Mouse (Mus musculus) forebrain, embryonic 16.5 days (tissue): ENCODE data around the gene Ppp1r14d. TPM values are rescaled to one million over a fixed set of nuclear protein-coding genes. Genes with fewer than 3 reads are reported as not detected.

Source experiments
- ATAC-seq: fragments of 200-750 bp; cut with Nextera tagmentation; 2 replicates; pipeline ENCODE4 v1.8.0; 2017; ENCODE audit warnings: mild to moderate bottlenecking, moderate library complexity
- H3K27ac ChIP-seq: fragments of 300-500 bp; sonication (generic); 2 replicates; pipeline ENCODE4 v1.5.1; 2014; ENCODE audit warnings: low read length, control low read depth
- H3K27me3 ChIP-seq: fragments of 300-500 bp; sonication (generic); replicated peaks from 2 replicates; pipeline ENCODE4 v1.6.1; 2014; ENCODE audit warnings: low read length; ENCODE audit not compliant: control insufficient read depth, insufficient read depth
- H3K36me3 ChIP-seq: fragments of 300-500 bp; sonication (generic); 2 replicates; pipeline ENCODE4 v1.6.1; 2014; ENCODE audit not compliant: control insufficient read depth, insufficient read depth
- H3K4me1 ChIP-seq: fragments of 300-500 bp; sonication (generic); replicated peaks from 2 replicates; pipeline ENCODE4 v1.6.1; 2014; ENCODE audit warnings: low read length; ENCODE audit not compliant: control insufficient read depth, insufficient read depth
- H3K4me2 ChIP-seq: fragments of 300-500 bp; sonication (generic); 2 replicates; pipeline ENCODE4 v1.6.1; 2014; ENCODE audit warnings: mild to moderate bottlenecking, low read length, control low read depth
- H3K4me3 ChIP-seq: fragments of 300-500 bp; sonication (generic); replicated peaks from 2 replicates; pipeline ENCODE4 v1.5.1; 2014; ENCODE audit warnings: mild to moderate bottlenecking, low read length, control low read depth
- H3K9ac ChIP-seq: fragments of 300-500 bp; sonication (generic); replicated peaks from 2 replicates; pipeline ENCODE4 v1.6.1; 2014; ENCODE audit warnings: low read depth, low read length, control low read depth
- H3K9me3 ChIP-seq: fragments of 300-500 bp; sonication (generic); 2 replicates; pipeline ENCODE4 v1.6.1; 2016; ENCODE audit warnings: low read length; ENCODE audit not compliant: control insufficient read depth
- WGBS: fragments of 180-500 bp; shearing (Covaris S2); extraction: QIAGEN DNeasy Blood & Tissue Kit; methylation state at CpG from one replicate; pipeline ENCODE4 v1.1.7; 2014; 5-methylcytosine and 5-hydroxymethylcytosine counted together
- polyA plus RNA-seq: library from polyadenylated mRNA; unstranded; fragments of >200 nt; fragmentation: Nextera tagmentation; extraction: Ambion mirVana; gene quantifications from 2 replicates; pipeline ENCODE4 v1.2.1, GENCODE M21; 2015

Ppp1r14d gene
- polyA plus RNA-seq, 1 experiment from 2014 or later = not detected

DNA sequence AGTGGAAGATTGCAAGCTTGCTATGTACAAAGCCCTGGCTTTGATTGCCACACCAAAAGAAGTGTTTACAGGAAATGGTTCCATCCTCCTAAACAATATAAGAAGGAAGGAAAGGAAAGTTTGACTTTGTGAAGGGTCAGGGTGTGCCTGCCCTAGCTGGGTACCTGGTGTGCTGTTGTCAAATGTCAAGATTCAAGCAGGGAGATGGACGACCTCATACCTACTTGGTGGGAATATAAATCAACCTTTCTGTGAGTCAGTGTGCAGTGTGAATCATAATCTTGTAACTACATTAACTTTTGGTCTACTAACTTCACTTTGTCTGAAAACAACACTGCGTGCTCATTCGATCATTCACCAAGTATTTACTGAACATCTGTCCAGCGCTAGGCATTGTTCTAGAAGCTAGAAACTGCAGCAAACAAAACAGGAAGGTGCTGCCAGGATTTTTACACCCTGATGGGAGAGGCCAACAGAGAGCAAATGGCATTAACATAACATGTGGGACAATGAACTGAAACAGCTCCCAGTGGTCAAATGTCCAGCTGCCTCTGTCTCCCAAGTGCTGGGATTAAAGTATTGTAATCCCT, 25.7 kb downstream of the Ppp1r14d start:
- no peak for ATAC-seq
- no peaks in the 10 kb centered on the region for H3K9me3 ChIP-seq
- H3K27ac ChIP-seq = no peak overlapping the region
- H3K9ac ChIP-seq = no peak overlapping the region
- H3K4me3 ChIP-seq = no peak overlapping the region
- no peak overlapping the region for H3K4me2 ChIP-seq
- no peaks in the 10 kb centered on the region for H3K36me3 ChIP-seq
- H3K27me3 ChIP-seq = no peaks in the 10 kb centered on the region
- H3K4me1 ChIP-seq = peaks cover 14% of the 10 kb centered on the region
- WGBS = 84% methylated on average over 4 of the region's 4 CpGs

DNA sequence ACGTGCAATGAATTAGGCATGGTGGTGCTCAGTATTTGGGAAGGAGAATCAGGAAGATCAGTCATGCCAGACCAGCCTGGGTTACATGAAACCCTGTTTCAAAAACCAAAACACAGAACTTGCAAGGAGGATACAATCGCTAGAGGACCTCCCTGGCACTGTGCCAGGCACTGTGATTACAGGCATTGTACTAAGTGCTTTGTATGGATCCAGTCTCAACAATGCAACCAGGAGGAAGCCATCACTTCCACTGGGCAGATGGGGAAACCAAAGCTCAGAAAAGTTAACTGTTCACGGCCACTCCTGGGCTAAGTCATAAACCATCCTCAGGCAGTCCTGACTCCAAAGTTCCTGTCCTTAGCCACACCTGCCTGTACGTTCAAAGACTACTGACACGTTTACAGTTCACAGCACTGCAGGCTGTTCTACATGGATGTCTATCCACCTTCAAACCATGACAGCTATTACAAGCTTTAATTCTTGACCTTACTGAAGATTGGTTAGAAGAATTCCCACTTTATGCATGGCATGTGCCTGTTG, 26.7 kb downstream of the Ppp1r14d start:
- no peak for ATAC-seq
- Histone ChIP-seq H3K4me3 (no peak overlapping the region), H3K36me3 (no peaks in the 10 kb centered on the region), H3K4me1 (peaks cover 12% of the 10 kb centered on the region), H3K27ac (no peak overlapping the region), H3K9me3 (no peaks in the 10 kb centered on the region), H3K27me3 (no peaks in the 10 kb centered on the region), H3K4me2 (no peak overlapping the region), H3K9ac (no peak overlapping the region)
- WGBS = 54% methylated on average over 5 of the region's 5 CpGs

DNA sequence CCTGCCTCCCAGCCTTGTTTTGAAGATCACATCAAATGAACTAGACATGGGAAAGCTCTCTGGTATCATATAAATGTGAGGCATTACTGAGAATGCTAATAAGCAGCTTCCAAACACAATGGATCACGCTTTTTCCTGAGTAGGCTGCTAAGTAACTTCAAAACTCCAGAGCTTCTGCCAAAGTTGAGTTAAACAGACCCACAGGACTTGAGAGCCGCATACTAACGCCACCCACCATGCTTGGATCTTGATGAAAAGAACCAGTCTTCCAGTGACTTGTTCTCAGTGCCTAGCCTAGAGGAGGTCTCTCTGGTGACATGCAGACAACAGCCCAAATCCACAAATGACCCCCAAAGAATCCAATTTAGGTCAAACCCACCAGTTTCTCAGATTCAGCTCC, 30.8 kb downstream of the Ppp1r14d start:
- peaks cover 9% of the 10 kb centered on the region; the same call in 1 of the 2 replicates for H3K4me1 ChIP-seq
- no peak overlapping the region for H3K4me2 ChIP-seq
- no peak overlapping the region for H3K4me3 ChIP-seq
- H3K36me3 ChIP-seq = no peaks in the 10 kb centered on the region
- ATAC-seq = no peak
- H3K9ac ChIP-seq = no peak overlapping the region
- H3K27me3 ChIP-seq = no peaks in the 10 kb centered on the region
- H3K9me3 ChIP-seq = no peaks in the 10 kb centered on the region
- H3K27ac ChIP-seq = no peak overlapping the region
- WGBS = 28% methylated on average over 3 of the region's 3 CpGs

DNA sequence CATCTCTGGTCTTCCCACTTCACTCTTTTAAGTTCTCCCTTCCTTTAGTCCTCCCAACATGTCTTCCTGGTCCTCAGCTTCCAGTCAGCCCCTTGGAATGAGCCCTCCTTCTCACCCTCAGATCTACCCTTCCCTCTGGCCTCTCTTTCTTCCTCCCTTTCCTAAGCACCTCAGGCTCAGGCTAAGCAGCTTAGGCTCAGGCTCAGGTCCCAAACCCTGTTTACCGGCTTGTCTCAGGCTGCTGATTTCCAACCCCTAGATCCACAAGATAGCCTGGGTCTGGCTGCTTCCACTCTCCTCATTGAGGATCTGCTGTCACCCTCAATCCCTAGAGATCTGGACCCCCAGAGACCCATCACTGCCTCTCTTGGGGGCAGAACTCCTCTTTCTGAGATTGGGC, 31.7 kb downstream of the Ppp1r14d start:
- H3K27me3 ChIP-seq = no peaks in the 10 kb centered on the region
- H3K4me1 ChIP-seq = peaks cover 8% of the 10 kb centered on the region; the same call in 1 of the 2 replicates
- H3K4me3 ChIP-seq = no peak overlapping the region
- H3K4me2 ChIP-seq = no peak overlapping the region
- no peak for ATAC-seq
- no peaks in the 10 kb centered on the region for H3K9me3 ChIP-seq
- H3K9ac ChIP-seq = no peak overlapping the region
- H3K36me3 ChIP-seq = no peaks in the 10 kb centered on the region
- no peak overlapping the region for H3K27ac ChIP-seq
- 16% methylated on average over 1 of the region's 1 CpGs for WGBS

DNA sequence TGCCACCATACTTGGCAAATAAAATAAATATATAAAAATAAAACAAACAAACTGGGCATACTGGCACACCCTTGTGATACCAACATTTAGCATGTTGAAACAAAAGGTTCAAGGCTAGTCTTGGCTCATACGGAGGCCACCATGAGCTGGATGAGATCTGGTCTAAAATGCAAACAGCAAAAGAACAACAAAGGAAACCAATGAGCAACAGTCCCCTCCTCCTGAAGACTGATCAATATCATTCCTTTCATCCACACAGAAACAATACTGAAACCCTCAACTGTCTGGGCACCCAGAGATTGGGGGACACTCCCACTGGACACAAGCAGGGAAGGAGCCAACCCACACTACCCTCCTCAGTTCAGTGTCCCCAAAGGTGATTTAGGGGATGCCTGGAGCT, 32.2 kb downstream of the Ppp1r14d start:
- no peak overlapping the region for H3K9ac ChIP-seq
- no peaks in the 10 kb centered on the region for H3K27me3 ChIP-seq
- H3K36me3 ChIP-seq = no peaks in the 10 kb centered on the region
- no peak overlapping the region for H3K4me2 ChIP-seq
- ATAC-seq = no peak
- H3K9me3 ChIP-seq = no peaks in the 10 kb centered on the region
- 0 out of 2 replicates have a peak, but pooled peaks cover 7% of the 10 kb centered on the region for H3K4me1 ChIP-seq
- WGBS = 100% methylated on average over 1 of the region's 1 CpGs
- H3K4me3 ChIP-seq = no peak overlapping the region
- no peak overlapping the region for H3K27ac ChIP-seq

DNA sequence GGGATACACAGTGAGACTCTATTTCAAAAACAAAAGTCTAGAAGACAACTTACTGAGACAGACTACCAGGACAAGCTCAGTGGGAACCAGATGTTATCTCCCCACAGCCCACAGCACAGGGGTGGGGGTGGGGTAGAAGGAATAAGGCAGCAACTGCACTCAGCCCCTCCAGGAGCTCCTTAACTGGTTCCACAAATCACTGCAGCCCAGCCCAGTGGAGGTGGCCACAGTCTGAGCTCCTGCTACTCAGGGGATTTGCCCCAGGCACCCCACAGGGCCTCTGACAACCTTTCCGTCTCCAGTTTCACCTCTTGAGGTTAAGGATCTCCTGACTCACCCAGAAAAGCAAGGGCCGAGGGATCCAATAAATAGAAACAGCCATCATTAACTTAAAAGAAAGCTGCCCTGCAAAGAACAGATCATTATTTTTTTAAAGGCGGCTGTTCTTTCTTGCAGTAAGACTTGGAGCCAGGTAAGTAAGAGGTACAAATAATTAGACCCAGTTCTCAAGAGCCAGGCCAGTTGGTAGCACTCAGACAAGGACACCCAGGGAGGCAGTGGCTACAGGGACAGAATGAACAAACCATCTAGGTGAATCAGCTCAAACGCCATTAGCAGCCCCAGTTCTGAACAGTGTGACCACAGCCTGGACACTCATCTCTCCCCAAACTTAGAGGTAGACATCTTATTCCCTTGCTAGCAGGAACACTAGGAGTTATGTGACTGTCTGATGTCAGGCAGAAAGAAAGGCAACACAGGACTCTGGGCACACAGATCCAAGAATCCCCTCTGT, 33.2 kb downstream of the Ppp1r14d start:
- Histone ChIP-seq H3K27me3 (no peaks in the 10 kb centered on the region), H3K4me1 (0 out of 2 replicates have a peak, but pooled peaks cover 7% of the 10 kb centered on the region), H3K9me3 (no peaks in the 10 kb centered on the region), H3K4me3 (no peak overlapping the region), H3K27ac (no peak overlapping the region), H3K36me3 (no peaks in the 10 kb centered on the region), H3K9ac (no peak overlapping the region), H3K4me2 (no peak overlapping the region)
- WGBS = 26% methylated on average over 4 of the region's 4 CpGs
- ATAC-seq = no peak

DNA sequence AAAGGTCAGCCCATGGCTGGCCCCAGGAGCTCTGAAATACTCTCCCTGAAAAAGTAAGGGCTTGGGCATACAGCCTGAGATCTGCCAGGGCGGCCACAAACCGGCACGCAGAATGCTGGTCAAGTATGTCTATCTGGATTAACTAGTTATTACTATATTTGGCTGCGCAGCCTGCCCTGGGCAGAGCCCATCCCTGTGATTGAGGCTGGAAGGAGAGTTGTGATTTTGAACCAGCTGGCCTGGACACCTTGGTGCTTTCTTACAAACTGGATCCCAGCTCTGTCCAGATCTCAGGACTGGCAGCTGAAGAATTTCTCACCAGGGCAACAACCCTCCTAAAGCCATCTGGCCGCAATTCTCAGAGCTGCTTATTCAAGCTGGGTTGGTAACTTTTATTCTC, 35.6 kb downstream of the Ppp1r14d start:
- Histone ChIP-seq H3K4me1 (peaks cover 9% of the 10 kb centered on the region), H3K27me3 (no peaks in the 10 kb centered on the region), H3K4me3 (no peak overlapping the region), H3K9me3 (no peaks in the 10 kb centered on the region), H3K27ac (no peak overlapping the region), H3K9ac (no peak overlapping the region), H3K36me3 (no peaks in the 10 kb centered on the region), H3K4me2 (no peak overlapping the region)
- peak; percentile 19; the same call in 1 of the 2 replicates for ATAC-seq
- WGBS = 79% methylated on average over 5 of the region's 5 CpGs

DNA sequence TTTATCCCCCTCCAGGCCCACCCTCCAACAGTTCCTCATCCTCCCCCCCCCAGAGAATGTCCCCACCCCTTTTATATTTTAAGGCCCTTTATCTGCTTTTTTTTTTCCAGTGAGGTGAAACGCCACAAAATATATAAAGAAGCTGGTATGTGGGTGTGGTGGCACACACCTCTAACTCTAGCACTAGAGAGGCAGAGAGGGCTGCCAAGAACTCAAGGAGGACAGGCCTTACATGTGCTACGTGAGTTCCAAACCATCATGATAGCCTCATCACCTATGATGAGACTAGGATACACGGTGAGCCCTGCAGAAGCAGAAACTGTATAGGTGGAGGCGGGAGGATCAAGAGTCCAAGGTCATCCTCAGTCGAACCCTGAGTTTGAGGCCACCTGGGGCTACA, 38.7 kb downstream of the Ppp1r14d start:
- Histone ChIP-seq H3K4me3 (no peak overlapping the region), H3K27ac (no peak overlapping the region), H3K9me3 (no peaks in the 10 kb centered on the region), H3K4me2 (no peak overlapping the region), H3K4me1 (peaks cover 9% of the 10 kb centered on the region), H3K36me3 (no peaks in the 10 kb centered on the region), H3K9ac (no peak overlapping the region), H3K27me3 (no peaks in the 10 kb centered on the region)
- no peak for ATAC-seq
- 88% methylated on average over 5 of the region's 5 CpGs for WGBS

DNA sequence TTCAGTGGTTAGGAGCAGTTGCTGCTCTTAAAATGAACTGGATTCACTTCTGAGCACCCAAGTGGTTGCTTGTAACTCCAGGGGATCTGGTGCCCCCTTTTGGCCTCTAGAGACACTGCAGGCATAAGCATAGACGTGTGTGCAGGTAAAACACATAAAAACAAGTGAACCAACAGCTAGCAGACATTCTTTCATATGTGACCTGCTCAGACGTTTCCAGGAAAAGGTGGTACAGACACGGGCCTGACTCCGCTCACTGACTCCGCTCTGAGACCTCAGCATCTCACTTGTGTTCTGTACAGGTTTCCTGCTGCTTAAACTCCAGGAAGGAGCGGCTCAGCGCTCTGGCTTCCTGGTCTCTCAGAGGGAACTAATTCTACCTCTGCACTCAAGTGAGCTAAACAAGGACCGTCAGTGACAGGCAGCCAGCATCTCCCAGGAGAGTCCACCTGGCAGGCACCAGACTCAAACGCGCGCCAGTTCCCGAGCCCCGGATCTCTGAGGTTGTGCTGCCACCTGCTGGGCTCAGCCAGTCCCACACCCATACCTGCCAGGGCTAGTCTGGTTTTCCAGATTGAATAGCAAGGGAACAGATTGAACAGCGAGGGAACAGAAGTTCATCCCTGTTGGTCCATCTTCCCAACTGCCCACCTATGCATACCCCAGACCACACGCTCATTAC, 40.5 kb downstream of the Ppp1r14d start:
- ATAC-seq = peak; percentile 88
- H3K27me3 ChIP-seq = no peaks in the 10 kb centered on the region
- peaks cover 8% of the 10 kb centered on the region for H3K4me1 ChIP-seq
- no peaks in the 10 kb centered on the region for H3K9me3 ChIP-seq
- peak overlapping the region; percentile 30 for H3K4me3 ChIP-seq
- no peak overlapping the region for H3K9ac ChIP-seq
- WGBS = 7% methylated on average over 15 of the region's 15 CpGs
- peaks cover 2% of the 10 kb centered on the region for H3K36me3 ChIP-seq
- H3K4me2 ChIP-seq = peak overlapping the region; percentile 55
- H3K27ac ChIP-seq = no peak overlapping the region
